Mouse (Mus musculus): ENCODE results near the gene Gfap.

Gfap gene

GRCm38 (mm10) chr11:102896641-102897040 is 4.1 kb downstream of the Gfap start:
- DNase-seq (ENCODE audit: low read depth), result no peak

DNA sequence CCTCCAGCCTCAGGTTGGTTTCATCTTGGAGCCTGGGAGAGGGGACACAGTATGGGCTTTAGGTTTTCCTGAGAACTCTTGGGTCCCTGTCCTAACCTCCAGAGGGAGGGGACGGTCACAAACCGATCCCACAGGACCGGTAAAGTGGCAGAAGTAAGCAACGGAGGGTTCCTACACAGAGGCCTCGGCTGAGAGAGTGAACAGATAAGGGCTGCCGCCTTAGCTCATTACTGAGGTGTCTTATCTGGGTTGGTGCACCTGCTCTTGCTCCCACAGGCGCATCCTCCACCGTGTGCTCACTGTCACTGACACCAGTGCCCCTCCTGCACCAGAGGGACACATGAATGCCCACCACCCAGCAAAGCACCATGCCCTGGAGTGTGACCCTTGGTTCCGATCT is 4.9 kb downstream of the Gfap start:
- no peak for DNase-seq (ENCODE audit: low read depth)

DNA sequence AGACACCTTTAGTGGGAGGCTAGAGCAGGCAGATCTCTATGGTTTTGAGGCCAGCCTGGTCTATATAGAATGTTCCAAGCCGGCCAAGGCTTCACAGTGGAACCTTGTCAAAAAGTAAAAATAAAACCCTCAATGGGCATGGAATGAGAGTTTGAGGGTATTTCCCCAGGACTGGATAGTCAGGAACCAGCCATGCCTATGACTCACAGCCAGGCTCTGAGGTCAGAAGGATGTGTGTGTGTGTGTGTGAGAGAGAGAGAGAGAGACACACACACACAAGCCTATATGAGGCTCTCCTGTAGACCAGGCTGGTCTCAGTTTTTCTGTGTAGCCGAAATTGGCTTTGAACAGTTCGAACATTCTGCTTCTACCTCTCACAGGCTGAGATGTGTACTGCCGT is 6.0 kb downstream of the Gfap start:
- DNase-seq (ENCODE audit: low read depth), result no peak

- peak; percentile 69 for DNase-seq (ENCODE audit: low read depth)
Observed at GRCm38 (mm10) chr11:102893015-102893651, 7.6 kb downstream of the Gfap start.

- no peak for DNase-seq (ENCODE audit: low read depth)
Observed at GRCm38 (mm10) chr11:102890096-102890495, 10.6 kb downstream of the Gfap start.

- DNase-seq (ENCODE audit: low read depth), result no peak
Observed at GRCm38 (mm10) chr11:102888135-102888534, 12.6 kb downstream of the Gfap start.

GRCm38 (mm10) chr11:102887433-102887832 is 13.3 kb downstream of the Gfap start:
- no peak for DNase-seq (ENCODE audit: low read depth)

GRCm38 (mm10) chr11:102884616-102885219 is 16.0 kb downstream of the Gfap start, which contains the start of gene Fam187a:
TSS of gene Fam187a (plus strand) at chr11:102885169.
- DNase-seq (ENCODE audit: low read depth), result no peak

GRCm38 (mm10) chr11:102881314-102882198 is 19.2 kb downstream of the Gfap start:
- no peak for DNase-seq (ENCODE audit: low read depth)

GRCm38 (mm10) chr11:102880585-102881313 is 20.0 kb downstream of the Gfap start, which contains the start of the genes Eftud2 and Ccdc103:
TSS of gene Eftud2 (minus strand) at chr11:102880985.
TSS of gene Ccdc103 (plus strand) at chr11:102881204.
- DNase-seq (ENCODE audit: low read depth), result peak; percentile 97

DNA sequence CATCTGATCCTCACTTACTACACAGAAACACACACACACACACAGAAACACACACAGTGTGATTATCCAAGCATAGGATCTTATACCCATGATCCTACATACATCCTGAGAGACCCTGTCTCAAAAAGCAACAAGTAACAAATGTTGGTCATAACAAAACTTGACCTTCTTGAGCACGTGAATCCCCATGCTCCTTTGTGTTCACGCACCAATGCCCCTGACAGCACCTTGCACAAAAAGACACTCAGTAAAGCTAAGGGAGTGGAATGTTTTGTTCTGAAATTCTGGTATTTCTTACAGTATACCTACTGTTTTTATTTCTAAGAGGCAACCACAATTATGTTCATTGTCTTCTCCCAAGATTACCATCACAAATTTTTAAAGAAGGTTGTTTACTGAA is 21.2 kb downstream of the Gfap start:
- no peak for DNase-seq (ENCODE audit: low read depth)

GRCm38 (mm10) chr11:102874801-102875334 is 25.8 kb downstream of the Gfap start:
- DNase-seq (ENCODE audit: low read depth), result no peak

GRCm38 (mm10) chr11:102864272-102864671 is 36.4 kb downstream of the Gfap start:
- DNase-seq (ENCODE audit: low read depth), result peak; percentile 61

DNA sequence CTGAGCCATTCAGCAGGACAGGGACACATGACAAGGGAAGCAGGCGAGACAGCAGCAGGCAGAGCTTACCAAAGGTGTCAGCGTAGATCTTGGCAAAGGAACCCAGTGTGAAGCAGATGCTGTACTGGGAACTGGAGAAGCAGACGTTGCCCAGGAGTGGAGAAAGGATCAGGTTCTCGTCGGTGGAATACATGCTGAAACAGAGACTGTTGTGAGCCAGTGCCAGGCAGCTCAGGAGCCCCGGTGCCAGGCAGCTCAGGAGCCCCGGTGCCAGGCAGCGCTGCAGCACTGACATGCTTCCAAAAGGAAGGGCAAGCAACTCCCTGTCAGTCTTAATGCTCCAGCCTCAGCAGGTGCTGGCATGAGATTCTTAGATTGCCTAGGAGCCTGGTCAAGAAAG is 40.8 kb downstream of the Gfap start:
- no peak for DNase-seq (ENCODE audit: low read depth)

DNA sequence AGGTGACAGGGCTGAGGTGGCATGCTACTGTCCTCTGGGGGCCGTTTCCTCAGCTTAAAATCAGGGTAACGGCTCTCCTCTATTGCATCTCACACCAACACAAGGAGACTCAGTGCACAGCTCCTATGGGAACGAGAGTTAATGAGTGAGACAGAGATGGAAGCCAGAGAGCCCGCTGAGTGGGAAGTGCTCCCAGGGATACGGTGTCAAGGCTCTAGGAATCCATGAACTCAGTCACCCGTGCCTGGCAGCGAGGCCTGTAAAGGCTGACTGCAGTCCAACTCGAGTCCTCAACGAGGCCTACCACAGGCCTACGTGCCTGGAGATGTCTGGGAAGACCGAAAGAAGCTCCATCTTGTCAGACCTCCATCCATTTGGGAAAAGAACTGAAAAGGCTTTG is 41.8 kb downstream of the Gfap start:
- no peak for DNase-seq (ENCODE audit: low read depth)

DNA sequence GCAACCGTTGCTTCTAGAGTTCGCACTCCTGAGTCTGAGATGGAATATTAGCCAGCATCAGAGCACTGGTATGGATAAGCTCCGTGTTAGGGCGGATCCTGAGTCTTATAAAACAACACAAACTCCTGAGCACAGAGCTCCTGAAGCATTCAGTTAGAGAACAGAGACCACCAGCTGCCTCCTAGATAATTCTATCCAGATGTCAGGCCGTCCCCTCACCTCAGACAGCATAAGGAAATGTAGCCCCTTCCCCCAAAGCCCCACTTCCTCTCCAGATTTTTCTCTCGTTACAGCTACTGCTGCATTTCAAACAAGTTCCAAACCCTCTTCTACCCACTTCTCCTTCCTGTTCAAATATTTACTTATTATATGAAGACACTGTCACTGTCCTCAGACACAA is 44.8 kb downstream of the Gfap start:
- no peak for DNase-seq (ENCODE audit: low read depth)

GRCm38 (mm10) chr11:102853760-102854159 is 47.0 kb downstream of the Gfap start:
- DNase-seq (ENCODE audit: low read depth), result peak; percentile 9

DNA sequence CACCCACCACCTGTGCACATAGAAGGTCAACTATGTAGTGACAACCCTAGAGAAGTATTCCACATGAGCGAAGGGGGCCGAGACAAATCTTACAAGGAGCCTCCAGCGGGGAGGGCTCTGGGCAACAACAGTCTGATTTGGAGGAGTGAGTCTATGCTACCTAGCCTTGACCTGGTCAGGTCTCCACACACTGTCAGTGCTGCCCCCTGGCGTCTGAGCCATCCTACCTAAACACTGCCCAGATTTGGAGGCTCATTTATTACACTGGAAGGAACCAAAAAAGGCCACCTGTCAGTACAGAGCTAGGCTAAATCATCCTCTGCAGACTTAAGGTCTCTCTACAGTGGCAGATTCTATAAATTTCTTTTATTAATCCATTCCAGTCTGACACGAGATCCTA is 48.8 kb downstream of the Gfap start:
- DNase-seq (ENCODE audit: low read depth), result peak; percentile 28

DNA sequence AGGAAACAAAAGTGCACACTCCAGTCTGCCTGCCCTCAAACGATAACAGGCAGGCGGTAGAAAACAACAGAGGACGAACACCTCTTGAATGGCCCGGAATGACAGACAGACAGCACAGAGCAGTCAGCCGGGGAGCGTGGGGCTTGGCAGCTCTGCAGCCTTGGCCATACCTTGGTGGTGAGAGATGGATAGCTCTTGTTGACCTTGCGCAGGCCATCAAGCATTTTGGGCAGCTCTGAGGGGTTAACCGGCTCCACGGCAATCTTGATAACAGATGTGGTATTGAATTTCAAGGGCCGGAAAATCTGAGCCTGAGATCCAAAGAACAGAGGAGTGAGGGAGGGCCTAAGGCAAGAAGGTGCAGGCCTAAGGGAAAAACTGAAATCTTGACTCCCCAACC is 54.8 kb downstream of the Gfap start:
- no peak for DNase-seq (ENCODE audit: low read depth)

GRCm38 (mm10) chr11:102838616-102839150 is 62.0 kb downstream of the Gfap start:
- no peak for DNase-seq (ENCODE audit: low read depth)

- no peak for DNase-seq (ENCODE audit: low read depth)
Observed at GRCm38 (mm10) chr11:102838126-102838525, 62.6 kb downstream of the Gfap start.

DNA sequence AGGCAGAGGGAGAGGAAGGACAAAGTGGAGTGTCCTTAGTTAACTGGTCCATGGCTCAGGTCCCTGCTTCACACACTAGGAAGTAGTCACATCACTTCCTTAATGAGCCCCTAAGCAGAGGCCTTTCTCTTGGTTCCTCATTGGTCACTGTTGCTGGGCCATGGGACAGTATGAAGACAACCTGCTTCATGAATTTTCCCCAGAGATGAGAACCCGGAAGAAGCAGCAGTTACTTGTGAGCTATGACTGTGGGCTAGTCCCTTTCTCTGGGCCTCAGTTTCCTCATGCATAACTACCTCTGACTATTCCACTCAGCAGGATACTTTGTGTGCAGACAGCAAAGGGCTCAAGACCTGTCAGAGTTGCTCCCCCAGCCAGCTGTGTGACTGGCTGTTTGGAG is 63.3 kb downstream of the Gfap start:
- DNase-seq (ENCODE audit: low read depth), result no peak
